Mouse (Mus musculus) embryonic fibroblast, embryonic 13.5 days (primary cell): ENCODE results near the gene Coch.

ENCODE experiments used
- CTCF ChIP-seq: IDR thresholded peaks from 2 replicates; pipeline ENCODE4 v1.5.1; 2011; ENCODE audit warnings: mild to moderate bottlenecking, control low read depth, low read length, moderate library complexity, borderline replicate concordance; ENCODE audit not compliant: insufficient read depth
- POLR2A ChIP-seq: IDR thresholded peaks from 2 replicates; pipeline ENCODE4 v1.6.1; 2011; ENCODE audit warnings: low read depth, mild to moderate bottlenecking, control low read depth, low read length, moderate library complexity

- TF ChIP-seq CTCF (no peak), POLR2A (no peak)
Measured at GRCm38 (mm10) chr12:51572651-51573050, 20.5 kb upstream of the Coch start.
